Mouse (Mus musculus): Measurements from ENCODE around the gene Cox7b.

DNA sequence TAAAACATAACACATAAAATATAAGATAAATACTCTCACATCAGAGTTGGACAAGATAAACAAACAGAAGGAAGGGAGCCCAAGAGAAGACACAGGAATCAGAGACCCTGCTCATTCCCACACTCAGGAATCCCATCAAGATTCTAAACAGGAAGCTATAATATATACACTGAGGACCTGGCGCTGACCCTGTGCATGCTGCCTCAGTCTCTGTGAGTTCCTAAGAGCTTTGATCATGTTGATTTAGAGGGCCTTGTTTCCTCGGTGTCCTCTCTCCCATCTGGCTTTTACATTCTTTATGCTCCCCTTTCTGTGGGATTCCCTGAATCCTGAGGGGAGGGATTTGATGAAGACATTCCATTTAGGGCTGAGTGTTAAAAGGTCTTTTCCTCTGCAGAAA is 30.0 kb downstream of the Cox7b start:
- no peak for TF ChIP-seq POLR2A (IDR thresholded peaks at IDR 0.05; ENCODE audit: low read depth, low read length)
- no peak for TF ChIP-seq CTCF (IDR thresholded peaks at IDR 0.05; ENCODE audit: extremely low read depth, insufficient read length, insufficient replicate concordance, low read depth, low read length)

Measured in small intestine, adult 2 months (tissue).